21 mouse cellular contexts compared by ENCODE assay signal in the genomic region with DNA sequence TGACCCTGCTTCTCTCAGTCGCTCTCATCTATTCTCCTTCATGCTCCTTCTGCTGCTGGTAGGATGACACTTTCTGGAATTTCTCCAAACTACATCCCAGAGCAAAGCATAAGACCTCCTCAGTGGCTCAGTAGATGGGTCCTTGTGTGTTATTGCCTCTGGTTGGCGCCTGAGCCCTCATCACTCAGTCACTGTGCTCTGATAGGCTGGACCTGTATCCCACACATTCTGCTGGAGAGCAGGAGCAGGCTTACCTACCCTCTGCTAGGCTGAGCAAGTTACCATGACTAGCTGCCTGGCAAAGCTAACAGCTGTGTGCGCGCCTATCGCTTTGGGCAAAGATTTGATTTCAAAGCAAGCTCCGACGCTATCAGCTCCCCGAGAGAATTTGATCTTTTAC. TPM values are rescaled to one million over a fixed set of nuclear protein-coding genes. Genes with fewer than 3 reads are reported as not detected.
DNase-seq lines count a peak whose midpoint lies in the region; ATAC-seq and TF ChIP-seq lines count a peak whose summit lies in the region.
"Had no signal": no experiment of that assay in that cellular context is flagged by ENCODE, and none has a peak within 500 bp of the region (broad histone marks: within the 10 kb centered on the region; RNA-seq: fewer than 3 reads in every experiment).

No protein-coding gene starts in this region.

- H3K4me3 ChIP-seq in heart, embryonic 14.5 days (ENCODE audit: control insufficient read depth in 1 of 2, insufficient read depth in 1 of 2, low read depth in 1 of 2, low read length in 2 of 2) = no peak overlapping the region
- H3K4me3 ChIP-seq in heart, adult 2 months = no peak overlapping the region
- no peak overlapping the region for H3K4me3 ChIP-seq in midbrain, embryonic 11.5 days (ENCODE audit: low read depth, low read length)
- H3K4me3 ChIP-seq in midbrain, postnatal 0 days (ENCODE audit: low read depth, low read length) = no peak overlapping the region
- H3K4me3 ChIP-seq: heart, embryonic 12.5 days; left cerebral cortex, adult 2 months; neural tube, embryonic 12.5 days had no signal

- H3K4me2 ChIP-seq in heart, embryonic 14.5 days (ENCODE audit: low read length) = no peak overlapping the region
- H3K4me2 ChIP-seq in midbrain, embryonic 11.5 days = no peak overlapping the region
- no peak overlapping the region for H3K4me2 ChIP-seq in midbrain, postnatal 0 days (ENCODE audit: low read depth, low read length, poor library complexity, severe bottlenecking)
- H3K4me2 ChIP-seq: heart, embryonic 12.5 days; neural tube, embryonic 12.5 days had no signal

- no peaks in the 10 kb centered on the region for H3K79me2 ChIP-seq in heart, adult 2 months (replicated peaks; ENCODE audit: control insufficient read depth, insufficient read depth, low read length)

- H3K27me3 ChIP-seq in heart, embryonic 14.5 days (ENCODE audit: control insufficient read depth, insufficient read depth, low read length) = no peaks in the 10 kb centered on the region
- H3K27me3 ChIP-seq in heart, adult 2 months (ENCODE audit: control insufficient read depth, insufficient read depth, low read length) = no peaks in the 10 kb centered on the region
- no peaks in the 10 kb centered on the region for H3K27me3 ChIP-seq in midbrain, embryonic 11.5 days (ENCODE audit: control insufficient read depth, insufficient read depth, low read length)
- H3K27me3 ChIP-seq in midbrain, postnatal 0 days (ENCODE audit: insufficient read depth, low read length) = no peaks in the 10 kb centered on the region
- H3K27me3 ChIP-seq: heart, embryonic 12.5 days; neural tube, embryonic 12.5 days had no signal

- no peak for TF ChIP-seq EP300 in heart, adult 2 months (IDR thresholded peaks at IDR 0.05; ENCODE audit: insufficient read depth, low read depth, low read length)

- WGBS in heart, embryonic 14.5 days = 44% methylated on average over 8 of the region's 8 CpGs
- 86% methylated on average over 8 of the region's 8 CpGs for WGBS in heart, adult 2 months
- 79% methylated on average over 8 of the region's 8 CpGs for WGBS in midbrain, embryonic 11.5 days
- 78% methylated on average over 8 of the region's 8 CpGs for WGBS in midbrain, postnatal 0 days

- no peaks in the 10 kb centered on the region for H3K36me3 ChIP-seq in heart, embryonic 14.5 days (ENCODE audit: control insufficient read depth, insufficient read depth, low read length)
- H3K36me3 ChIP-seq in heart, adult 2 months (ENCODE audit: control insufficient read depth, insufficient read depth, low read length) = peaks cover 5% of the 10 kb centered on the region; the same call in 1 of the 2 replicates
- H3K36me3 ChIP-seq in midbrain, embryonic 11.5 days (ENCODE audit: control insufficient read depth, insufficient read depth, low read length) = no peaks in the 10 kb centered on the region
- H3K36me3 ChIP-seq in midbrain, postnatal 0 days (ENCODE audit: insufficient read depth, low read length) = no peaks in the 10 kb centered on the region
- H3K36me3 ChIP-seq: heart, embryonic 12.5 days; neural tube, embryonic 12.5 days had no signal

- peak; percentile 13 for DNase-seq in embryo, embryonic 10 days (ENCODE audit: low spot score)
- no peak for DNase-seq in embryo, embryonic 11 days
- DNase-seq in heart, adult 2 months = no peak
- peak; percentile 87 for DNase-seq in midbrain, embryonic 11.5 days (ENCODE audit: low spot score, missing footprints)
- DNase-seq in midbrain, postnatal 0 days (ENCODE audit: low spot score) = no peak
- DNase-seq in retina, embryonic 14.5 days (ENCODE audit: low spot score) = no peak
- DNase-seq: adrenal gland, adult 8-10 months; cerebellum, adult 11 months; cerebellum, postnatal 14 days; gastrocnemius, postnatal 10 days; kidney, adult 18-20 months; layer of hippocampus, adult 9-11 months; left cerebral cortex, postnatal 4 days; liver; right cerebral cortex, adult 18-20 months; thymus, postnatal 25 days had no signal

- TF ChIP-seq POLR2A in heart, adult 2 months (IDR thresholded peaks at IDR 0.05; ENCODE audit: insufficient read depth, low read depth, low read length) = no peak

- TF ChIP-seq CTCF in heart, adult 2 months (IDR thresholded peaks at IDR 0.05) = no peak
- no peak for TF ChIP-seq CTCF in midbrain, postnatal 0 days (IDR thresholded peaks at IDR 0.05)

- intact Hi-C loops in heart, adult 2 months (cut with DNase I) = no loop called here

- ATAC-seq in heart, embryonic 14.5 days (ENCODE audit: insufficient number of reproducible peaks, insufficient read depth, low FRiP score, low read depth) = 0 out of 2 replicates have a peak, but pooled peaks have one; percentile 20
- ATAC-seq in midbrain, embryonic 11.5 days (ENCODE audit: low FRiP score) = no peak
- ATAC-seq in midbrain, postnatal 0 days (ENCODE audit: low FRiP score) = no peak
- ATAC-seq: CD4-positive, CD25-positive, alpha-beta regulatory T cell, adult 4 months had no signal

- H3K4me1 ChIP-seq in heart, embryonic 14.5 days (ENCODE audit: control insufficient read depth in 2 of 2, insufficient read depth in 2 of 2, low read length in 2 of 2) = peaks cover 21 to 35% of the 10 kb centered on the region in 2 experiments
- H3K4me1 ChIP-seq in heart, adult 2 months (ENCODE audit: control insufficient read depth, insufficient read depth, low read length) = peaks cover 10% of the 10 kb centered on the region
- H3K4me1 ChIP-seq in midbrain, embryonic 11.5 days (ENCODE audit: control insufficient read depth, insufficient read depth, low read length) = peaks cover 3% of the 10 kb centered on the region
- H3K4me1 ChIP-seq in midbrain, postnatal 0 days (ENCODE audit: insufficient read depth, low read length) = no peaks in the 10 kb centered on the region

- H3K27ac ChIP-seq in heart, embryonic 14.5 days (replicated peaks in 1 of 2; ENCODE audit: control insufficient read depth in 1 of 2, insufficient read depth in 1 of 2, low read depth in 2 of 2, low read length in 2 of 2) = no peak overlapping the region
- no peak overlapping the region for H3K27ac ChIP-seq in heart, adult 2 months
- no peak overlapping the region for H3K27ac ChIP-seq in midbrain, embryonic 11.5 days (ENCODE audit: low read depth, low read length)
- no peak overlapping the region for H3K27ac ChIP-seq in midbrain, postnatal 0 days (ENCODE audit: low read depth, low read length)
- H3K27ac ChIP-seq: left cerebral cortex, adult 2 months; neural tube, embryonic 12.5 days had no signal

- no peak overlapping the region for H3K9ac ChIP-seq in heart, embryonic 14.5 days (ENCODE audit: low read length)
- H3K9ac ChIP-seq in heart, adult 2 months (ENCODE audit: low read depth, low read length) = no peak overlapping the region
- H3K9ac ChIP-seq in midbrain, embryonic 11.5 days (ENCODE audit: low read length) = no peak overlapping the region
- H3K9ac ChIP-seq in midbrain, postnatal 0 days (replicated peaks; ENCODE audit: low read length, poor library complexity, severe bottlenecking) = no peak overlapping the region
- H3K9ac ChIP-seq: neural tube, embryonic 12.5 days had no signal

- H3K9me3 ChIP-seq in heart, embryonic 14.5 days (ENCODE audit: control insufficient read depth, low read length) = no peaks in the 10 kb centered on the region
- no peaks in the 10 kb centered on the region for H3K9me3 ChIP-seq in midbrain, embryonic 11.5 days (ENCODE audit: control insufficient read depth, low read length)
- H3K9me3 ChIP-seq in midbrain, postnatal 0 days (ENCODE audit: low read length) = no peaks in the 10 kb centered on the region
- H3K9me3 ChIP-seq: heart, embryonic 12.5 days; neural tube, embryonic 12.5 days had no signal

RNA-seq across cellular contexts. Expression of gene Csrp2, which starts 41.7 kb away (rescaled TPM):
- polyA plus RNA-seq in heart, embryonic 14.5 days (2014; fragmentation: Nextera tagmentation; extraction: Ambion mirVana) = 451 and 541 TPM in 2 replicates
- total RNA-seq in heart, adult 2 months (2021) = 10 to 100 TPM; 37.0 to 41.6 TPM
- 39.3 and 39.5 TPM in 2 replicates for polyA plus RNA-seq in heart, adult 2 months (2012; rRNA removed)
- 165 and 166 TPM in 2 replicates for polyA plus RNA-seq in midbrain, embryonic 11.5 days (2014; fragmentation: Nextera tagmentation; extraction: Ambion mirVana)
- 43.1 and 62.1 TPM in 2 replicates for total RNA-seq in midbrain, postnatal 0 days (2014; rRNA removed)
- polyA plus RNA-seq in midbrain, postnatal 0 days (2015; fragmentation: Nextera tagmentation; extraction: Ambion mirVana) = 77.0 and 80.1 TPM in 2 replicates

Comparison
In these comparisons a context has a peak if more than half of its experiments do, and no peak if none do; other contexts are left out.
1. DNase-seq: peak in embryo, embryonic 10 days (single experiment) and midbrain, embryonic 11.5 days (single experiment); none in embryo, embryonic 11 days (single experiment), heart, adult 2 months (0 of 2), midbrain, postnatal 0 days (single experiment) and retina, embryonic 14.5 days (single experiment).